Mouse (Mus musculus) limb, embryonic 14.5 days (tissue): ENCODE measurements at regions not wholly inside any gene's neighbourhood (a gene's known extent, or its start where the extent isn't known, plus 50 kb on each side); places are given as distances from the start of the nearest gene placed in this dataset.
A peak's percentile ranks its signal among the peaks of the same experiment; 100 is the strongest.

Experiments
- ATAC-seq: fragments of 200-750 bp; cut with Nextera tagmentation; 2 replicates; pipeline ENCODE4 v1.8.0; 2017; ENCODE audit warnings: low read depth, moderate number of reproducible peaks, moderate TSS enrichment; ENCODE audit not compliant: low FRiP score
- DNase-seq: peaks from one replicate; pipeline ENCODE4 v3.0.0-alpha.2; 2015; ENCODE audit warnings: low spot score
- H3K27ac ChIP-seq: fragments of 300-500 bp; sonication (generic); replicated peaks from 2 replicates; pipeline ENCODE4 v1.5.1; 2014; ENCODE audit warnings: low read depth, mild to moderate bottlenecking, low read length, moderate library complexity, mixed read lengths
- H3K27me3 ChIP-seq: fragments of 300-500 bp; sonication (generic); 2 replicates; pipeline ENCODE4 v1.6.1; 2014; ENCODE audit warnings: low read length, mixed read lengths; ENCODE audit not compliant: control insufficient read depth, insufficient read depth
- H3K36me3 ChIP-seq: fragments of 300-500 bp; sonication (generic); 2 replicates; pipeline ENCODE4 v1.6.1; 2014; ENCODE audit warnings: mild to moderate bottlenecking, low read length, moderate library complexity, mixed read lengths; ENCODE audit not compliant: control insufficient read depth, insufficient read depth
- H3K4me1 ChIP-seq: fragments of 300-500 bp; sonication (generic); 2 replicates; pipeline ENCODE4 v1.6.1; 2014; ENCODE audit warnings: antibody characterized with exemption, low read length, mixed read lengths; ENCODE audit not compliant: control insufficient read depth, insufficient read depth
- H3K4me2 ChIP-seq: fragments of 300-500 bp; sonication (generic); replicated peaks from 2 replicates; pipeline ENCODE4 v1.6.1; 2014; ENCODE audit warnings: low read depth, mild to moderate bottlenecking, low read length, moderate library complexity; ENCODE audit not compliant: severe bottlenecking
- H3K4me3 ChIP-seq: fragments of 300-500 bp; sonication (generic); replicated peaks from 2 replicates; pipeline ENCODE4 v1.5.1; 2014; ENCODE audit warnings: low read length
- H3K9ac ChIP-seq: fragments of 300-500 bp; sonication (generic); 2 replicates; pipeline ENCODE4 v1.6.1; 2014; ENCODE audit warnings: mild to moderate bottlenecking, low read depth, low read length, moderate library complexity; ENCODE audit not compliant: severe bottlenecking
- H3K9me3 ChIP-seq: fragments of 300-500 bp; sonication (generic); 2 replicates; pipeline ENCODE4 v1.6.1; 2016; ENCODE audit warnings: low read length; ENCODE audit not compliant: control insufficient read depth
- POLR2A ChIP-seq: fragments of 200-500 bp; IDR thresholded peaks from 2 replicates; pipeline ENCODE4 v1.8.0; 2012; ENCODE audit warnings: inconsistent platforms, mild to moderate bottlenecking, moderate library complexity, borderline replicate concordance; ENCODE audit not compliant: insufficient read depth, insufficient read length; ENCODE audit errors: extremely low read depth
- WGBS: fragments of 180-500 bp; shearing (Covaris S2); extraction: QIAGEN DNeasy Blood & Tissue Kit; methylation state at CpG from one replicate; pipeline ENCODE4 v1.1.7; 2014; 5-methylcytosine and 5-hydroxymethylcytosine counted together

GRCm38 (mm10) chr2:137594509-137594908, 478.1 kb upstream of the Jag1 start:
- DNase-seq: no peak
- H3K4me1 ChIP-seq: no peaks in the 10 kb centered on the region
- no peak for TF ChIP-seq POLR2A
- no peaks in the 10 kb centered on the region for H3K27me3 ChIP-seq
- no peak overlapping the region for H3K4me2 ChIP-seq
- H3K9ac ChIP-seq: no peak overlapping the region
- no peaks in the 10 kb centered on the region for H3K36me3 ChIP-seq
- H3K4me3 ChIP-seq: no peak overlapping the region
- no peak overlapping the region for H3K27ac ChIP-seq
- ATAC-seq: no peak
- no peaks in the 10 kb centered on the region for H3K9me3 ChIP-seq
- 83% methylated on average over 4 of the region's 4 CpGs for WGBS

DNA sequence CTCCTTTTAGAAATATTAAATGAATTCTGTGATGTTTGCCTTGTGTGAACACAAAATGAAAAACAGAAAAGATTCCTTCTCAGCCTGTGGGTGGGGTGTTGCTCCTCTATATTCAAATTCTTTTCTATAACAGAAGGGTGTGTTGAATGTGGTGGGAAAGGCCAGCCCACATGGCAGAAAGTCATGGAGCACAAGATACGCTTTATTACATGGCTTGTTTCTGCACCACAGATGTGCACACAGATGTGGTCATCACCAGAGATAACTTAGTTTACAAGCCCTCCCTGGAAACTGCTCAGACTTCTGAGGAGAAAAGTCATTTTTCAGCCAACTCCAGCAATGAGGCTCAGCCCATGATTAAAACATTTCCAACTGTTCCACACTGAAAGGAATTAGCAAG, 475.1 kb upstream of the Jag1 start:
- DNase-seq (peak; percentile 57), ATAC-seq (no peak)
- H3K27me3 ChIP-seq: no peaks in the 10 kb centered on the region
- no peak overlapping the region for H3K4me2 ChIP-seq
- no peak overlapping the region for H3K9ac ChIP-seq
- H3K4me1 ChIP-seq: no peaks in the 10 kb centered on the region
- H3K27ac ChIP-seq: no peak overlapping the region
- H3K4me3 ChIP-seq: no peak overlapping the region
- no peaks in the 10 kb centered on the region for H3K9me3 ChIP-seq
- TF ChIP-seq POLR2A: no peak
- 52% methylated on average over 1 of the region's 1 CpGs for WGBS
- H3K36me3 ChIP-seq: no peaks in the 10 kb centered on the region

DNA sequence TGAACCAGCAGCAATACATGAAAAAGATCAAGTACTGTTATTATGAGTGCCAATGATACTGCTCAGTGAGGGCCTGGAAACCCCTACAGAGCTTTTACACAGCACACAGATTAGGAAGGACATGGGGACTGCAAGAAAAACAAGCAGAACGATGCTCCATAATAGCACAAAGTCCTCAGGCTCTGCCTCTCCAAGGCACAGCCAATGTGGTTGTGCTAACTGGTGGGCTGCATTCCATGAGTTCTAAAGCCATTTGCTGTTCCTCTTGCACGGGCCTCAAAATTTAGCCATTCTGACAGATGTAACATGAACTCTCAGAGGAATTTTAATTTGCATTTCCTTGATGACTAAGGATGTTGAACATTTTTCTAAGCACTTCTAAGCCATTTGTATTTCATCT, 465.0 kb upstream of the Jag1 start:
- no peaks in the 10 kb centered on the region for H3K4me1 ChIP-seq
- DNase-seq (no peak), ATAC-seq (no peak)
- no peak overlapping the region for H3K4me2 ChIP-seq
- H3K4me3 ChIP-seq: no peak overlapping the region
- no peaks in the 10 kb centered on the region for H3K36me3 ChIP-seq
- H3K9ac ChIP-seq: no peak overlapping the region
- TF ChIP-seq POLR2A: no peak
- WGBS: 26% methylated on average over 2 of the region's 2 CpGs
- H3K9me3 ChIP-seq: no peaks in the 10 kb centered on the region
- no peak overlapping the region for H3K27ac ChIP-seq
- H3K27me3 ChIP-seq: no peaks in the 10 kb centered on the region

GRCm38 (mm10) chr2:137575750-137576149, 459.3 kb upstream of the Jag1 start:
- TF ChIP-seq POLR2A: no peak
- DNase-seq (peak; percentile 39), ATAC-seq (no peak)
- Histone ChIP-seq H3K27me3 (no peaks in the 10 kb centered on the region), H3K9me3 (no peaks in the 10 kb centered on the region), H3K9ac (no peak overlapping the region), H3K27ac (no peak overlapping the region), H3K36me3 (no peaks in the 10 kb centered on the region), H3K4me1 (no peaks in the 10 kb centered on the region), H3K4me2 (no peak overlapping the region), H3K4me3 (no peak overlapping the region)
- WGBS: 52% methylated on average over 3 of the region's 3 CpGs

- peak; percentile 83 for ATAC-seq
- H3K9ac ChIP-seq: no peak overlapping the region
- no peak overlapping the region for H3K4me2 ChIP-seq
- H3K27ac ChIP-seq: no peak overlapping the region
- H3K9me3 ChIP-seq: no peaks in the 10 kb centered on the region
- WGBS: 29% methylated on average over 4 of the region's 4 CpGs
- peak; percentile 92 for DNase-seq
- TF ChIP-seq POLR2A: no peak
- H3K27me3 ChIP-seq: no peaks in the 10 kb centered on the region
- H3K4me1 ChIP-seq: no peaks in the 10 kb centered on the region
- no peak overlapping the region for H3K4me3 ChIP-seq
- no peaks in the 10 kb centered on the region for H3K36me3 ChIP-seq
Observed at GRCm38 (mm10) chr2:137574845-137575449, 458.5 kb upstream of the Jag1 start.

GRCm38 (mm10) chr2:137571146-137571545, 454.7 kb upstream of the Jag1 start:
- DNase-seq (no peak), ATAC-seq (no peak)
- WGBS: 72% methylated on average over 1 of the region's 1 CpGs
- TF ChIP-seq POLR2A: no peak
- Histone ChIP-seq H3K9me3 (no peaks in the 10 kb centered on the region), H3K4me1 (no peaks in the 10 kb centered on the region), H3K9ac (no peak overlapping the region), H3K27me3 (no peaks in the 10 kb centered on the region), H3K4me3 (no peak overlapping the region), H3K27ac (no peak overlapping the region), H3K4me2 (no peak overlapping the region), H3K36me3 (no peaks in the 10 kb centered on the region)
